Mouse (Mus musculus) adrenal gland, postnatal 10 days (tissue): ENCODE measurements around the gene Slc12a8. TPM values are rescaled to one million over a fixed set of nuclear protein-coding genes. Genes with fewer than 3 reads are reported as not detected.

ENCODE experiments used
- DNase-seq: peaks from one replicate; pipeline ENCODE4 v3.0.0; 2021; ENCODE audit warnings: mixed read lengths
- total RNA-seq, 2 experiments: library from RNA; stranded (reverse); gene quantifications; 2 replicates each; pipeline ENCODE4 v1.2.3; 2021

Gene Slc12a8
- total RNA-seq, 2 experiments from 2014 or later: 0.63 to 1.3 TPM

DNA sequence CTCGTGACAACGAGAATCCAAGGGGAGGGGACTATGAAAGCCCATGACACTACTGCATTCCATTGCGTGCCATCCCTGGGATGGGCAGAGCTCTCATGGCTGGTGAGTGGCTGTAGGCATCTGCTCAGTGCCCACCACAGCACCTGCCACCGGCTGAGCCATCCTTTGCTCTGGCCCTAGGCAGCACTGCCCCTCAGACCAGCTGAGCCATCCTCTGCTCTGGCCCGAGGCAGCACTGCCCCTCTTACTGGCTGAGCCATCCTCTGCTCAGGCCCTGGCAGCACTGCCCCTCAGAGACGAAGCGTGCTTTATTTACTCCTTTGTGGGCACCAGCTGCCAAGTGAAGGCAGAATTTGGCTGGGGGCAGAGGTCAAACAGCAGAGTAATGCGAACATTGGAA lies 94.2 kb downstream of the Slc12a8 start:
- DNase-seq: no peak

DNA sequence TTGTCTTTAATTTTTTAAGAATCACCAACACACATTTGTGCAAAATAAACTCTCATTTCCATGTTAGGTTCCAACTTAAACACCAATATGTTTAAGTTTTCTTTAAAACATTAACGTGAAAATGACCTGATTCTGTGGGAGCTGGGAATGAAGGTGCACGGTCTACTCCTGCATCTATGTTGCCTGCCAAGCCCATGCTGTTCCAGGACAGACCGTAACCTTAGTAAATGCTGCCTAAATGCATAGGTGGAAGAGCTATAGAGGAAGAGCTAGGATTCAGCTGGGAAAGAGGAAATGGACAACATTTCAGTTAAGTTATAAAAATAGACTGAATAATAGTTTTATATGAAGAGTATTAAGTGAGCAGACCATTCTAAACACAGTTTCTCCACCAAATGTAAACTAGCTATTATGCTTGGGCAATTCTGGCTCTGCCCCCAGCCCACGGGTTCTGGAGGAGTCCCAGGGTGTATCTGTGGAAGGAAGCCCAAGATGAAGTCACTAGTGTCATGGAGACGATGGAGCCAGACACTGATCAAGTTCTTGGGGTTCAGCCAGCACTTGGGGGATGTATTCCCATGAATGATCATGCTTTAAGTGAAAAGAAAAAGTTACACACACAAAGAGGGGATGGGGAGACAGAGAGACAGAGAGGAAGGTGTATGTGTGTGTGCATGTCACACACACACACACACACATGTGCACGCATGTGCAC lies 95.1 kb downstream of the Slc12a8 start:
- DNase-seq: no peak

DNA sequence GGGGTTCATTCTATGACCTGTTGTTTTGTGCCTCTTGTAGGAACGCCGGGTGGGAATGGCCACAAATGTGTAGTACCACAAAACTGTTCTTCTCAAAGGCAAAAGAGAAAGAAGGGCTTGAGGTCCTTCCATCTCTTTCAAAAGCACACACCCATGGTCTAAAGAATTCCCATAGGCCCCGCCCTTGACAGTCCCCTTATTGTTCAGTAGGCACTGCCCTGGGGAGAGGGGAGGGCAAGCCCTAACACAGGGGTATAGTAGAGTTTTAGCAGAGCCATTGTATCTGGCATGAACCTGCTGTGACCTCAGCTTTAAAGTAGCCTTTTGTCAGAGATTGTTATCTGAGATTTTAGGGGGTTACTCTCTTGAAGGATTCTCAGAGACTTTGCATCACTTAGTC lies 98.9 kb downstream of the Slc12a8 start:
- DNase-seq: no peak

DNA sequence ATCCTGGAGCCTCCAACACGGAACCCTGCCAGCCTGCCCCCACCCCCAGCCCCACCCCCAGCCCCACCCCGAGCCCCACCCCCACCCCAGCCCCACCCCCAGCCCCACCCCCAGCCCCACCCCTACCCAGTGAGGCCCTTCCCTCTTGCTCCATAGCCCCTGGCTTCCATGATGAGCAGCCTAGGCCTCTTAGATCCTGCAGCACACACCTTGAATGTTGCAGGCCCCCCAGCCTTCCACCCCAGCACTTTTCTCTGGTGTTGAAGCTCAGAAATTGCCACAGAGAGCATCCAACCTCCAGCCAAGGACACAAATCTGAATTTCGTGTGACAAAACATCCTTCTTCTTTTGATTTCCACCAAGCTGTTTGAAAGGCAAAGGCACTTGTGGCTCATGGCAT lies 104.7 kb downstream of the Slc12a8 start:
- no peak for DNase-seq

DNA sequence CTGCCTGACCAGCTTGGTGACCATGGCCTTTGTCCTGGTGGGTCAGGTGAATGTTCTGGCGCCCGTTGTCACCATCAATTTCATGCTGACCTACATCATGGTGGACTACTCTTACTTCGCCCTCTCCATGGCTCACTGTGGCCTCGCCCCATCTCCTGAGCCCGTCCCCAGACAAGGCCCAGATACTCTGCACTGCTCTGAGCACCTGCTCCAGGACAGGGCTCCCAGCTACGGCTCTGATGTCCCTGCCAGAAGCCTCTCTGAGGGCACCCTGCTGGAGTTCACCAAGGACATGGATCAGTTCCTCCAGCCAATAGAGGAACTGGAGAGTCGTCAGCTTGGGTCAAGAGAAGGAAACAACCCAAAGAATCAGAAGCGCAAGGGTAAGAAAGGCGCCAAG lies 107.5 kb downstream of the Slc12a8 start:
- no peak for DNase-seq

DNA sequence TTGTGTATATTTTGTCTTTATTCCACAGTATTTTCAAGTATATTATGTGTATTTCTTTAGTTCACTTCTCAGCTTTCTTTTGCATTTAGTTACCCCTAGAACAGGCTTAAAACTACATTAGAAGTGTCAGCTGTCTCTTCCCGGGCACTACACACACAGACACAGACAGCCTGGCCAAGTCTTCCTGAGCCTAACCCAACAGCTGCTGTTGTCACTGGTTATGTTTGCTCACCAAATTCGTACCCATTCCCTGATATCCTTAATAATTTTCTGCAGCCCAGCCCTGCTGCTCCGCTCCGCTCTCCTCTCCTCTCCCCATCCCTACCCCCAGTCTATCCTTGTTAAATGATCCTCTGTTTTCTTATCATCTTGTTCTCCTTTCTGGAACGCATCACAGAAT lies 112.4 kb downstream of the Slc12a8 start:
- DNase-seq: no peak

DNA sequence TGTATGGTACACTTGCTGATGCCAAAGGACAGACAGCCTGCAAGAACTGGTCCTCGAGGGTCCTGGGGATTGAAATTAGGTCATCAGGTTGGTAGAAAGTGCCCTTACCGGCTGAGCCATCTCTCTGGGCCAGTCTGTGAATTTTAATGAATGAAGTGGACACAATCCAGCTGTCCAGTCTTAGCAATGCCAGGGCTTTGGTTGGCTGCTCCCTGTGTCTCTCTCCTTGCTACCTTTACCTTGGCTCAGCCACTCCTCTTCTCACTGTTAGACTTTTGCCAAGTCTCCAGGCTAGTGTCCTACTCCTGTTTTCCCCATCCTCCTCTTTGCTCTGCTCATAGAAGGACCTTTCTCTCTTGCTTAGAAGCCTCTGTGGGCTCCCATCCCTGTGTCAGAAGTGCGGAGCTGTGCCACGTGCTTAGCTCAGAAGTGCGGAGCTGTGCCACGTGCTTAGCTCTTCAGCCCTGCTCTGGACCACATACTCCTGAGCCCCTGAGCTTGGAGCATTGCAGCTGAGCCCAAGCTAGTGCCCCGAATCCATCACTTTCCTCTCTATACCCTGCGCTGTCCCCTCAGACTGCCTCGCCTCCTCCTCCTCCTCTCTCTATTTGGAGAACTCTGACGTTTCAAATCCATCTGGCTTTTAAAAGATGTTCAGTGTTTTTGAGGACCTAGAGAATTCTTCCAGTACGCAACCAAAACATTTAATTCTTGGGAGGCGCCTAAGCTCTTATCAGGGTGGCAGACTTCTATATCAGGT lies 118.9 kb downstream of the Slc12a8 start:
- DNase-seq: no peak

DNA sequence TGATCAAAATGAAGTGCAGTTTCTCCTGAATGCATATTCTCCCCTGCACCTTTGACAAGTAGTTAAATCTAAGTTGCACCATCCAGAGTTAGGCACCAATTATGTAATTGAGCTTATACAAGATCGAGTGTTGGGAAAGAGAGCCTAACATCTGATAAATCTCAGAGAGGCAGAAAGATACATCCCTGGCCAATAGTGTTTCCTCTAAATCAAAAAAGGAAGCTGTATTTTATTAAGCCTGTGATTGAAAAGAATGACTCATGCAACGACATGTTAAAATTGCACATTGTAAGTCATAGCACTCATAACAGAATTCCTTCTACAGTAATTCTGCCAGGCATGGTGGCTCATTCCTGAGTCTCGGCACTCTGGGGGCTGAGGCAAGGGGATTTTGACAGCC lies 124.7 kb downstream of the Slc12a8 start:
- DNase-seq: no peak

DNA sequence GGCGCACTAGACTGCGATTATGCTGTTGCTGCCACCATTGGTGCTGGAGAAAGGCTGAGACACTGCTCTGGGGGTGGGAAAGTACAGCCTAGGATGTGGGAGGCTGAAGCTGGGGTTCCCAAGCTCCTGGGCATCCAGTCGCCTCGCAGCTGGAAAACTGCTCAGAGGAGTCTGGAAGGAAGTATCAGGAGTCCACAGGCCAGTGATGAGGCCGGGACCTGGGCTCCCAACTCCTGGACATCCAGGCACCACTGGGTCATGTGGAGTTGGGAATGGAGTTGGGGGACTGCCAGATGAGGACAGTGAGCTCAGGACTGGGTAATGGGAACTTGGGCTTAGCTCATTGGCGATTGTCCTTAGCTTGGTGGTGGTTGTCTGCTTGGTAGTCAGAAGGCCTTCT lies 136.0 kb downstream of the Slc12a8 start:
- no peak for DNase-seq

DNA sequence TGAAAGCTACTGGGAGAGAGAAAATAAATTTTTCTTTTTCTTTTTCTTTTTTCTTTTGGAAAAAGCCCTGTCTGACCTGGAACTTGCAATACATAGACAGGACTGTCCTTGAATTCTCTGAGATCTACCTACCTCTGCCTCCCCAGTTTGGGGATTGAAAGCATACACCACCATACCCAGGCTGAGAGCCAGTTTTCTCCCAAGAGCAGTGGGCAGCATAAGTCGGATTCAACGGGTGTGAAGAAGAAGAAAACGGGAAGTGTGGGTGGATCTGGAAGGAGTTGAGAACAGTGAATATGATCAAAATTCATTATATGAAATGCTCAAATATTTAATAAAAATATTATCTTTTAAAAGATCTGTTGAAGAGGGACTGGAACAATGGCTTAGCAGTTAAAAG lies 138.3 kb downstream of the Slc12a8 start:
- DNase-seq: no peak

DNA sequence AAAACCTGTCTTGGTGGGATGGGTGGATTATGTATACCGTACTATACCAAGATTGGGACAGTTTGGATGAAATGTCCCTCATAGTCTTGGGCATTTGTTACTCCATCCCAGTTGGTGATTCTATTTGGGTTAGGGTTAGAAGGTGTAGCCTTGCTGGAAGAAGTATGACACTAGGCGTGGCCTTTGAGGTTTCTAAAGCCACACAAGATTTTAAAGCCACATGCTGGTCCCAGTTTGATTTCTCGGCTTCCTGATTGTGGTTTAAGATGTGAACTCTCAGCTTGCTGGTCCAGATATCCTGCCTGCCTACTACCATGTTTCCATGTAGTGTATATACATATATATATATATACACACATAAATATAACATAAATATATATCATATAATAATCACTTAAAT lies 140.1 kb downstream of the Slc12a8 start:
- DNase-seq: no peak

DNA sequence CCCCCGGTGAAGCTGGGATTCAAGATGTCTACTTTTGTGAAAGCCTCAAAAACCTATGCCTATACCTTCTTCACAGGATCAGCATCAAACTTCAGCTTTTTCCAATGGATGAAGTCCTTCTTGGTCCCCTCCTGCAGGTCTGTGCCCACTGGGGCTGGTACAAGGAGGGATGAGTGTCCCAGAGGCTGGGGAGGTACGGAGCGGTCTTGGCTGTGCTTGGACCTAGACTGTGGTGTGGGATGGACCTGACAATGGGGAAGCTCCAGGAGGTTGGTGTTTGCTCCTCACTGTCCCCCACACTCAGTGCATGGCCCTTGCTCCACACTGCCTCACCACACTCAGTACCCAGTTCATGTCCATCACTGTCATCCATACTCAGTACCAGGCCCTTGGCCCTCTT lies 141.0 kb downstream of the Slc12a8 start:
- no peak for DNase-seq

DNA sequence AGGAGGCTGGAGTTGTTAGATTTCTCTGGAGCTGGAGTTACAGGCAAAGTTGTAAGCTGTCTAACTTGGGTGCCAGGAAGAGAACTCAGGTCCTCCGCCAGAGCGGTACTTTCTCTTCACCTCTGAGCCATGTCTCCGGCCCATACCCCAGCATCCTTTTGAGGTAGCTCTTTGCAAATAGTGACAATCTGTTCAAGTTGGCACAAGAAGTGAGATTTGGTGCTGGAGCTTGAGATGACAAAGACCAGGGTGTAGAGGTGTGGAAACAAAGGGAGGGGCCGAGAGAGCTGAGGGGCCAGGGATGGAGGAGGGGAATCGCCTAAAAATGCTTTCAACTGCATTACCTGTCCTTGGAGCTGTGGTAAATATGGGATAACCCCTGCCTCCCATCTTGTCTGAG lies 142.4 kb downstream of the Slc12a8 start:
- DNase-seq: no peak

DNA sequence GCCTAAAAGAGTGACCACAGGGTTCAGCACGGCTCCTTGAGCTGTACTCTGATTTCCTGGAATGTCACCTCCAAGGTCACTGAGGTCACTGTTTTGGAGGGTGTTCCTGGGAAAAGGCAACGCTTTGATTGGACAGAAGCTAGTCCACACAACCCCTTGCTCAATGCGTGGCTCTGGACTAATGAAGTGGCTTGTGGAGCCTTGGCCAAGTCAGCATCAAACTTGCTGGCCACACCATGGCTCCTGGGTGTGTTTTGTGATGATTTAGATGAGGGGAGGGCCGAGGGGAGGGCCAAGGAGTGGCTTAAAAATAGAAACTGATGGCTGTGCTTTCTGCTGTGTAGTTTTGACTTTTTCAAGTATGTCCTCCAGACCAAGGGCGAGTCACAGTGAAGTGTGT lies 143.0 kb downstream of the Slc12a8 start:
- peak; percentile 61 for DNase-seq

DNA sequence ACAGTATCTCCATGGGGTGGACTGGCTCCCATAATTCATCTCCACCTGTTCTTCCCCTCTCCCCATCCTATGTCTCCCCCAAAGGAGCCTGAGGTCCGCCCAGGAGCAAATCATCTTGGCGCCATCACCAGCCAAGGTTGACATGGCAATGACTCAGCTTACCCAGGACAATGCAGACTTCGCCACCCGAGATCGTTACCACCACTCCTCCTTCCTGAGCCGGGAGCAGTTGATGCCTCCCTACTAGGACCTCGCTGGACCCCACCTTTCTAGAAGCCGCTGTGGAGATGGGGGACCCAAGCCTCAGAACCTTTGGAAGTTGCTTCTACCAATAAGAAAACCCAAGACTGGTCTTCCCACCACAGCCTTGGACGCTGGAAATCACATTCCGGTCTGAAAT lies 145.7 kb downstream of the Slc12a8 start:
- no peak for DNase-seq

DNA sequence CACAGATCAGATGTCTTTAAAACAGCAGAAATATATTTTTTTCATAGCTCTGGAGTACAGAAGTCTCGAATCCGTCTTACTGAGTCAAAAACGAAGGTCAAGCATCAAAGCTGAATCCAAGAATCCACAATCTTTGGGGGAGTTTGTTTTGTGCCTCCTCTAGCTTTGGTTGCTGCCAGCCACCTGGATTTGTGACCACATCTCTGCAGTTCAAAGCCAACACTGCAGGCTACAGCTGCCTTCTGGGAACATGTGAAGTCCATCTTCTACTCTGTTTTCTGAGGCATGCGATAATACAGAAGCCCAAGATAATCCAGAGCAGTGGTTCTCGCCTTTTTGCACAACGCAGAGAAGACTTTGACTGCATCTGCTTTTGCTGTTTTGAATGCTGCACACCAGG lies 149.1 kb downstream of the Slc12a8 start:
- no peak for DNase-seq

DNA sequence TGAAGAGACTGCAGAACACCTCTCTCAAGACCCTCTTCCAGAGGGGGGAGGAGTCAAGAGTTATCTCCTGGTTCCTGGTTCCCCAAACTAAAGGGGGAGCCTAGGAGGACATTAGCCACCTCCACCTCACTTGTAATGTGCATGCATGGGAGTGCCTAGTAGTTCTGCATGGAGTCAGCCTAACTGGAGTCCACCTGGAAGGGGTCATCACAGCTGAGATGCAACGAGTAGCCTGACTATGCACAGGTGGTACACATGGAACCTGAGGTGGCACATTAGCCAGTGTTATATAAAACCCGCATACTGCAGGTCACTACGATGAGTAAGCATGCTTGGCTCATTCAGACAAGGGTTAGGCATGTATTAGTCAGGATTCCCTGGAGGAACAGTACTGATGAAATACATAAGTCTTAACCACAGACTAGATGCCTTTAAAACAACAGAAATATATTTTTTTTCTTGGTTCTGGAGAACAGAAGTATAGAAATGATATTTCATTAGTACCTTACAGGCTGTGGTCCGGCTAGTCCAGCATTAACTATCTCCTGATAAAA lies 149.9 kb downstream of the Slc12a8 start:
- DNase-seq: no peak

DNA sequence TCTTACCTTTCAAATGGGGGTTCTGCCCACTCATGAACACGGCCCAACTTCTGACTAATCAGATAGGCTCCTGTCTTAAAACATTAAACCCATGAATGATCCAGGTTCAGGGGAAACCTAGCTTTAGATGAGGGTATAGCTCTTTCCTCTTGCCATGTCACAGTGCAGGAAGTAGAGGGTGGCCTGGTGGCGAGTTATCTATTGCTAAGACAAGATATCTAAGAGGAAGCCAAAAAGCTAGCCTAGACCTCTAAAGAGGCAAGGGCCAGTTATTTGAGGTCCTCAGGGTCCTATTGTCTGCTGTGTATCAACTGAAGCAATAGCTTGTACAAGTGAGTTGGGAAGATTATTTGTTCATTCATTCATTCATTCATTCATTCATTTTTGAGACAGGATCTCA lies 151.3 kb downstream of the Slc12a8 start:
- DNase-seq: no peak

DNA sequence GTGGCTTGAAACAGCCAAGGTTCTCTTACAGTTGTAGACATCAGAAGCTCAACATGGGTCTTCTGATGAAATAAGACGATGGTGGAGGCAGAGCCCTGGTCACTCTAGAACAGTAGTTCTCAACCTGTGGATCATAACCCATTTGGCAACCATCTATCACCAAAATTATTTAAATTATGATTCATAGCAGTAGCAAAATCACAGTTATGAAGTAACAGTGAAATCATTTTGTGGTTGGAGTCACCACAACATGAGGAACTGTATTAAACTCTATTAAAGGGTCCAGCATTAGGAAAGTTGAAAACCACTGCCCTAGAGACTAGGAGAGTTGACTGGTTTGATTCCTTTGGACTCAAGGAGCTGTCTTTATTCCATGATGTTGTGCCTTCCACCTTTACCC lies 151.9 kb downstream of the Slc12a8 start:
- DNase-seq: no peak

DNA sequence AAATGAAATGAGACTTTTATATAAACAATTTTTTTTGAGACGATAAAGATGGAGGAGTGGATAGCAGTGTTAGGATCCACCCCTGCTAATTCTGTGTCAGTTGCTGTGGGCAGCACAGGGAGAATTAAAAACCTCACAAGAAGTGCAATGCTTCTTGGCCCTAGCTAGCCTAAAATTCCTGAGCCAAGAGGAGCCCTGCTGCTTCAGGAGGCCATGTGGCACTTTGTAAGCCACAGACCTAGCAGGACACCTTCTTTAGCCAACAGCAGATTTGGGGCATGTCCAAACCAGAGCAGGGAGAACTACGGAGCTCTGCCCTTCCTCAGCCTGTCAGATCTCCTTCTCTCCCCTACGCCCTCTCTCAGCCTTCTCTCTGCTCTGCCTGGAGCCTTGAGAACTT lies 153.2 kb downstream of the Slc12a8 start:
- DNase-seq: peak; percentile 51

DNA sequence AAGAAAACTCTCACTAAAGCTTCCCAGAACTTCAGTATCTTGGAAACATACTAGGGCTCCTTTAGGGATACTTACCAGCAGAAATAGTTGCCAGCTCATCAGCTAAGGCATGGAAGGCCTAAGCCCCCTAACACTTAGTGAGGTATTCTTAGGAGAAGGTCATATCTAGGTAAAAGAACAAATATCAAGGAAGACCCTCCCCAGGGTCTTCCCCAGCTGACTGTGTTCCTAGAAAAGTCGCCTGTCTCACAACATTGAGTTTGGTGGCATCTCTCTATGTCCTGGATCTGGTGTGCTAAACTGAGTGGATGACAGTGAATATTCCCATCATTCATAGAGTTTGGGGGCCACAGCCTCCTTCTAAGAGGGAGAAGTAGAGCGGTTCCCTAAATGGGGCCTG lies 153.8 kb downstream of the Slc12a8 start:
- no peak for DNase-seq

DNA sequence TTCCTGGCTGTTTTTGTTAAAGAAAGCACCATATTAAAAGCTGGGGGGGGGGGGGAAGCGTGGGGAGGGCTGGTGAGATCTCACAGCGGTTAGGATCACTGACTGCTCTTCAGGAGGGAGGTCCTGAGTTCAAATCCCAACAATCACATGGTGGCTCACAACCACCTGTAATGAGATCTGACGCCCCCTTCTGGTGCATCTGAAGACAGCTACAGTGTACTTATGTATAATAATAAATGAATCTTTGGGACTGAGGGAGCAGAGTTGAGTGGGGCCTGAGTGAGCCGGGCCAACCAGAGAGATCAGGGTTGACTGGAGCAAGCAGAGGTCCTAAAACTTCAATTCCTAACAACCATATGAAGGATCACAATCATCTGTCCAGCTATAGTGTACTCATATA lies 155.1 kb downstream of the Slc12a8 start:
- DNase-seq: no peak

DNA sequence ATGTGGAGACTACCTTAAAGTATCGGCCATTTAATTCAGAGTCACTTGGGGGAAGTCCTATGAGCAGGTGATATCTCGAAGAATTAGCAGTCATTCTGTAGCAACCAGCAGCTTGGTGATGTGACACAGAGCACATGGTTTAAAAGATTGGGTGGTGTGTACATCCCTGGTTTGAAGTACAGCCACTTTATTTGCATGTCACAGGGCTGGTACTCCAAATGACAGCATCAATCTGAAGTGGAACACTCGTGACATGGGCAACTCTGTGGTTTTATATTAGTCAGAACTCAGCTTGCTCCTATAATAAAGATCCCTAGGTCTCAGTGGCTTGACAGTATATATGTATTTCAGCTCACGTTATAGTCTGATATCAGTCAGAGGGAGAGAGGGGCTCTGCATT lies 155.5 kb downstream of the Slc12a8 start:
- DNase-seq: no peak
